Mouse (Mus musculus): ENCODE data around the gene Dgat2. TPM values are rescaled to one million over a fixed set of nuclear protein-coding genes. Genes with fewer than 3 reads are reported as not detected.

Dgat2 gene
- polyA plus RNA-seq, 1 experiment from 2014 or later, result 11.9 TPM

DNA sequence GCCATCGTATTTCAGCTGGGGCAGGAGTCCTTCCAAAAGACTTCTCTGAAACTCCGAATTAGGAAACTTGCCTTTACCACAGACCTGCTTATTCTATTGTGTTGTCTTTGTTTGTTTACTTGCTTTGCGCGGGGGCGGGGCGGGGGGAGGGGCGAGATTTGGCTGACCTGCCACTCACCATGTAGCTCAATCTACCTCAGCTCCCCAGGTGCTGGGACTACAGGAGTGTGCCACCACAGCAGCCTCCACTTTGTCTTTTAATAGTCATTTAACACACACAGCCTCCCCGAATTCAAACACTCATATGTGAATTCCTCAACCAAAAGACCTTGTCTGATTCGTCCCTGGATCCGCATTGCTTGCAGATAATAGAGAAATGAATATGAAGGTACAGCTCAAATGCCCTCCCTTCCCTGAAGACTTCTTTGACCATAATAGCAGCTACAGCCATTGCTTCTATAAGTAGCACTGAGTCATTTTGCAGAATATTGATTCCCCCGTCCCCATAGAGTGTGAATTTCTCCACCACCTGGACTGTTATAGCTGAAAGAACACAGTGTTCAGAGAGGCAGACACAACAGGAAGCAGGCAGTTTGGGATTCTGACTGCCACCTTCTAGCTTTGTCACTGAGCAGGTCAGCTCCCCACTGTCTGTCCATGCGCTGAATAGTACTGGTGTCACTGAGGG, 40.5 kb downstream of the Dgat2 start:
- Histone ChIP-seq H3K27ac (ENCODE audit: low read depth, low read length) (peak overlapping the region; percentile 9; the same call in 1 of the 2 replicates), H3K27me3 (replicated peaks; ENCODE audit: control insufficient read depth, insufficient read depth, low read length) (no peaks in the 10 kb centered on the region), H3K4me3 (ENCODE audit: low read depth, low read length) (peak overlapping the region; percentile 89), H3K4me2 (ENCODE audit: low read length) (peak overlapping the region; percentile 75), H3K36me3 (ENCODE audit: control insufficient read depth, insufficient read depth, low read length) (no peaks in the 10 kb centered on the region), H3K9me3 (replicated peaks; ENCODE audit: control insufficient read depth, low read length) (no peaks in the 10 kb centered on the region), H3K4me1 (ENCODE audit: control insufficient read depth, insufficient read depth, low read length) (peaks cover 19% of the 10 kb centered on the region), H3K9ac (ENCODE audit: low read length) (peak overlapping the region; percentile 51)
- WGBS, result 33% methylated on average over 12 of the region's 12 CpGs
- ATAC-seq (no peak), DNase-seq (ENCODE audit: low spot score) (no peak)

DNA sequence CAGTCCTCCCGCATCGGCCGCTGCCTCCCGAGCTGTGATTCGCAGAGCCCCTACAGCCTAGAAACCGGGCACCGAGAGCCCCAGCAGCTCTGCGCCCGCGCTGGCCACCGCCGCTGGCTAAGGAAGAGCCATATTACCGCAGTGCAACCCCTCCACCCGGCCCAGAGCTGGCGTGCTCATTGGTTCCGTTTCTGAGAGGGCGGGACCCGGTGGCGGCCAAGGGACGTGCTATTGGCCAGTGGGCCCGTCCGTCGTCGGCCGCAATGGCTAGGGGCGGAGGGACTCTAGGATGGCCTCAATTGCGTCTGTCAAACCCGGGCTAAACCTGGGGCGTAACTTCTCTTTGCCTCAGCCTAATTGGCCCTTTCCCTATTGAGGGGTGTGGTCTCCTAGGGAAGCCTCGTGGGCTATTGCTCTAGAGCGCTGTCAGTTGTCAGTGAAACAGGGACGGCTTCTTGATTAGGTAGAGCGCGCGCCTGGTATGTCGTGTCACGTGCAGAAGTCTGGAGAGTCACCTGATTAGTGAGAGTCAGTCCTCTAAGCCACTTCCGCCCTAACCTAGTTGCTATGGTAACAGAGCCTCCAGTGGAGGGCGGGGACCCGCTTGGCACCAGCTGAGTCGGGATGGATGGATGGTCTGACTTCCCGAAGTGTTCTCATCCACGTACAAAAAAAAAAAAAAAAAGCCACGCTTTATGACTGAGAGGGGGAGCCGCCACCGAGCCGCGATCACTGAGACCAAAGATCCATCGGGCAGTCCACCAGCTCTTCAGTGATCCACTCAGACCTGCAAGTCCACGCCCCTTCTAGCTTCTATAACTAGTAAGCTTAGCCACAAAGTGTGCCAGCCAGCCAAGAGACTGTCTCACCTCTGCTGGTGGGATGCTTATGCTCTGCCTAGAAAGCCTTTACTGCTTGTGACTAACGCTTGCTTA, 41.3 kb downstream of the Dgat2 start, which contains the start of gene Uvrag:
TSS of gene Uvrag (minus strand) at position 158 of the 935 bp plus-strand sequence.
- H3K4me1 ChIP-seq (ENCODE audit: control insufficient read depth, insufficient read depth, low read length), result peaks cover 19% of the 10 kb centered on the region
- no peaks in the 10 kb centered on the region for H3K36me3 ChIP-seq (ENCODE audit: control insufficient read depth, insufficient read depth, low read length)
- H3K9me3 ChIP-seq (replicated peaks; ENCODE audit: control insufficient read depth, low read length), result no peaks in the 10 kb centered on the region
- ATAC-seq (peak; percentile 98), DNase-seq (ENCODE audit: low spot score) (peak; percentile 100)
- no peaks in the 10 kb centered on the region for H3K27me3 ChIP-seq (replicated peaks; ENCODE audit: control insufficient read depth, insufficient read depth, low read length)
- H3K4me2 ChIP-seq (ENCODE audit: low read length), result peak within 1 kb of the TSS; percentile 75
- peak within 1 kb of the TSS; percentile 84 for H3K27ac ChIP-seq (ENCODE audit: low read depth, low read length)
- WGBS, result under 1% methylated on average over 51 of the region's 51 CpGs
- H3K4me3 ChIP-seq (ENCODE audit: low read depth, low read length), result peak within 1 kb of the TSS; percentile 89
- peak within 1 kb of the TSS; percentile 83 for H3K9ac ChIP-seq (ENCODE audit: low read length)

DNA sequence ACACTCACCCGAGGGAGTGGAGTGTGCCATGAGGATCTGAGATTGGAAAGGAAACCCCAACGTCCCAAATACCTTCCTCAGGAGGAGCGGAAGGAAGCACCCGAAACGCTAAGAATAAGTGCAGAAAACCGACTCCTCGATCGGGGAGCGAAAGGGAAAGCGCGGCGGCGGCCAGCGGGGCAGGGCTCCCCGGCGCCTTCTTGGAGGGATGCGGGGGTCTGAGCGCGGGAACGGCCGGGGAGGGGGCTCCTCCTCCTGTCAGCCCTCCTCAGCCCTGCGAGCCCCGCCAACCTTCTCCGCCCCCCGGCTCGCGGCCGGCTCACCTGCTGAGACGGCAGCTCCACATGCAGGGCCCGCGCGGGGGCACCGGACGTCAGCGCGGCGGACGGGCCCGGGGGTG, 42.0 kb downstream of the Dgat2 start:
- peaks cover 19% of the 10 kb centered on the region for H3K4me1 ChIP-seq (ENCODE audit: control insufficient read depth, insufficient read depth, low read length)
- no peaks in the 10 kb centered on the region for H3K27me3 ChIP-seq (replicated peaks; ENCODE audit: control insufficient read depth, insufficient read depth, low read length)
- DNase-seq (ENCODE audit: low spot score) (peak; percentile 28), ATAC-seq (peak; percentile 3; the same call in 1 of the 2 replicates)
- H3K9me3 ChIP-seq (replicated peaks; ENCODE audit: control insufficient read depth, low read length), result no peaks in the 10 kb centered on the region
- WGBS, result 0% methylated on average over 18 of the region's 39 CpGs
- peak overlapping the region; percentile 83 for H3K9ac ChIP-seq (ENCODE audit: low read length)
- peak overlapping the region; percentile 84 for H3K27ac ChIP-seq (ENCODE audit: low read depth, low read length)
- H3K4me2 ChIP-seq (ENCODE audit: low read length), result peak overlapping the region; percentile 75
- H3K36me3 ChIP-seq (ENCODE audit: control insufficient read depth, insufficient read depth, low read length), result no peaks in the 10 kb centered on the region
- H3K4me3 ChIP-seq (ENCODE audit: low read depth, low read length), result peak overlapping the region; percentile 89

DNA sequence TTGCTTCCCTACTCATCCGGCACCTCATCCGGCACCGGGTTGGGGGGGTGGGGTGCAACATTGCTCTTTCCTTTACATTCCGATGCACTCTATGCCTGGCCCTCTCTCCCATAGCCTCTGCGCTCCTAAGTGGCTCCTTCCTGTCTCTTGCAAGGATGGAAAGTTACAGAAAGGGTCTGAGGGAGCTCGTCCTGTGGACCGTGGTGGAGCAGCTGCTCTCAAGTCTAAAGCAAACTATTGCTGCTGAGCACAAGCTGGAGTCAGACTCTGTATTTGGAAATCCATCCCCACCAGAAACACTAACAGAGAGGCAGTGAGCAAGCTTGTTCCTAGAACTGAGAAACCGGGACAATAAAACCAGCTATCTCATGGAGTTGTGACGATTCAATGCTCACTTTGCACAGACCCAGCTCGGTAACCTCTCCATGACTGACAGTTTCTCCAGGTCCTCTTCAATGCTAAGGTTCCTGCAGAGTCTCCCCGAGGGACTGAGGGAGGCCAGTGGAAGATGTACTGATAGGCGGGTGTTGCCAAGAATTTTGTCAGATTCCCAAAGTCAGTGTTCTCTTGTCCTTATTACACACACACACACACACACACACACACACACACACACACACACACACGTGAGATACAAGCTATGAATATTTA, 42.6 kb downstream of the Dgat2 start:
- no peak overlapping the region for H3K27ac ChIP-seq (ENCODE audit: low read depth, low read length)
- peak overlapping the region; percentile 89 for H3K4me3 ChIP-seq (ENCODE audit: low read depth, low read length)
- DNase-seq (ENCODE audit: low spot score) (peak; percentile 25), ATAC-seq (no peak)
- H3K4me1 ChIP-seq (ENCODE audit: control insufficient read depth, insufficient read depth, low read length), result peaks cover 19% of the 10 kb centered on the region
- H3K4me2 ChIP-seq (ENCODE audit: low read length), result peak overlapping the region; percentile 75
- under 1% methylated on average over 13 of the region's 13 CpGs for WGBS
- H3K27me3 ChIP-seq (replicated peaks; ENCODE audit: control insufficient read depth, insufficient read depth, low read length), result no peaks in the 10 kb centered on the region
- H3K36me3 ChIP-seq (ENCODE audit: control insufficient read depth, insufficient read depth, low read length), result no peaks in the 10 kb centered on the region
- H3K9ac ChIP-seq (ENCODE audit: low read length), result peak overlapping the region; percentile 83
- no peaks in the 10 kb centered on the region for H3K9me3 ChIP-seq (replicated peaks; ENCODE audit: control insufficient read depth, low read length)

DNA sequence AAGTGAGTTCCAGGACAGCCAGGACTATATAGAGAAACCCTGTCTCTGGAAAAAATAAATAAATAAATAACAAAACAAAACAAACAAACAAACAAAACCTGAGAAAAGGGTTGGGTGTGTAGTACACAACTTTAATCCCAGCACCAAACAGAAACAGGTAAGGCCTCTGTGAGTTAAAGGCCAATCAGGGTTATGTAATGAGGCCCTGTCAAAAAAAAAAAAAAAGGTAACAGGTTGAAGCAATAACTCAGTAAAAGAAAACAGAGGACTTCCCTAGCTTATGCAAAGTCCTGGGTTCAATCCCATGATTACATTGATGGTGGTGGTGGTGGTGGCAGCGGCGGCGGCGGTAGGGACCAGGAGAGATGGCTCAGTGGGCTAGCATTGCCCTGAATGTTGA, 45.0 kb downstream of the Dgat2 start:
- H3K4me3 ChIP-seq (ENCODE audit: low read depth, low read length), result no peak overlapping the region
- ATAC-seq (no peak), DNase-seq (ENCODE audit: low spot score) (no peak)
- no peak overlapping the region for H3K4me2 ChIP-seq (ENCODE audit: low read length)
- peaks cover 19% of the 10 kb centered on the region for H3K4me1 ChIP-seq (ENCODE audit: control insufficient read depth, insufficient read depth, low read length)
- H3K27ac ChIP-seq (ENCODE audit: low read depth, low read length), result no peak overlapping the region
- H3K27me3 ChIP-seq (replicated peaks; ENCODE audit: control insufficient read depth, insufficient read depth, low read length), result no peaks in the 10 kb centered on the region
- no peaks in the 10 kb centered on the region for H3K36me3 ChIP-seq (ENCODE audit: control insufficient read depth, insufficient read depth, low read length)
- whole genome bisulfite sequencing, result 100% methylated on average over 4 of the region's 4 CpGs
- H3K9me3 ChIP-seq (replicated peaks; ENCODE audit: control insufficient read depth, low read length), result no peaks in the 10 kb centered on the region
- no peak overlapping the region for H3K9ac ChIP-seq (ENCODE audit: low read length)

- Histone ChIP-seq H3K9me3 (replicated peaks; ENCODE audit: control insufficient read depth, low read length) (no peaks in the 10 kb centered on the region), H3K4me3 (ENCODE audit: low read depth, low read length) (no peak overlapping the region), H3K4me1 (ENCODE audit: control insufficient read depth, insufficient read depth, low read length) (peaks cover 12% of the 10 kb centered on the region), H3K27me3 (replicated peaks; ENCODE audit: control insufficient read depth, insufficient read depth, low read length) (no peaks in the 10 kb centered on the region), H3K36me3 (ENCODE audit: control insufficient read depth, insufficient read depth, low read length) (no peaks in the 10 kb centered on the region), H3K27ac (ENCODE audit: low read depth, low read length) (no peak overlapping the region), H3K9ac (ENCODE audit: low read length) (no peak overlapping the region), H3K4me2 (ENCODE audit: low read length) (no peak overlapping the region)
- ATAC-seq, result no peak
- 65% methylated on average over 6 of the region's 6 CpGs for WGBS
- no peak for DNase-seq (ENCODE audit: low spot score)
These were observed 45.7 kb downstream of the Dgat2 start for GRCm38 (mm10) chr7:99136789-99137188.

- no peak for DNase-seq (ENCODE audit: low spot score)
- no peaks in the 10 kb centered on the region for H3K4me1 ChIP-seq (ENCODE audit: control insufficient read depth, insufficient read depth, low read length)
- no peaks in the 10 kb centered on the region for H3K27me3 ChIP-seq (replicated peaks; ENCODE audit: control insufficient read depth, insufficient read depth, low read length)
- no peak for ATAC-seq
- no peaks in the 10 kb centered on the region for H3K36me3 ChIP-seq (ENCODE audit: control insufficient read depth, insufficient read depth, low read length)
- WGBS, result 96% methylated on average over 8 of the region's 8 CpGs
- no peak overlapping the region for H3K4me3 ChIP-seq (ENCODE audit: low read depth, low read length)
- H3K9me3 ChIP-seq (replicated peaks; ENCODE audit: control insufficient read depth, low read length), result no peaks in the 10 kb centered on the region
- no peak overlapping the region for H3K27ac ChIP-seq (ENCODE audit: low read depth, low read length)
- no peak overlapping the region for H3K4me2 ChIP-seq (ENCODE audit: low read length)
- no peak overlapping the region for H3K9ac ChIP-seq (ENCODE audit: low read length)
These were observed 48.6 kb downstream of the Dgat2 start for GRCm38 (mm10) chr7:99133811-99134402.

GRCm38 (mm10) chr7:99132597-99132996, 49.9 kb downstream of the Dgat2 start:
- ATAC-seq (no peak), DNase-seq (ENCODE audit: low spot score) (no peak)
- Histone ChIP-seq H3K27ac (ENCODE audit: low read depth, low read length) (no peak overlapping the region), H3K36me3 (ENCODE audit: control insufficient read depth, insufficient read depth, low read length) (no peaks in the 10 kb centered on the region), H3K27me3 (replicated peaks; ENCODE audit: control insufficient read depth, insufficient read depth, low read length) (no peaks in the 10 kb centered on the region), H3K9me3 (replicated peaks; ENCODE audit: control insufficient read depth, low read length) (no peaks in the 10 kb centered on the region), H3K4me3 (ENCODE audit: low read depth, low read length) (no peak overlapping the region), H3K9ac (ENCODE audit: low read length) (no peak overlapping the region), H3K4me1 (ENCODE audit: control insufficient read depth, insufficient read depth, low read length) (no peaks in the 10 kb centered on the region), H3K4me2 (ENCODE audit: low read length) (no peak overlapping the region)
- 91% methylated on average over 9 of the region's 9 CpGs for WGBS

Measured in forebrain, embryonic 14.5 days (tissue).